Mouse (Mus musculus): ENCODE measurements around the gene Rnf141. TPM values are rescaled to one million over a fixed set of nuclear protein-coding genes. Genes with fewer than 3 reads are reported as not detected.
A peak's percentile ranks its signal among the peaks of the same experiment; 100 is the strongest.

Gene Rnf141
- total RNA-seq, 2 experiments from 2014 or later, result 33.8 to 47.4 TPM

- peak; percentile 60; the same call in 1 of the 2 replicates for ATAC-seq (replicated peaks; ENCODE audit: poor library complexity, severe bottlenecking)
These were observed 9.7 kb downstream of the Rnf141 start for GRCm38 (mm10) chr7:110834522-110834921.

- ATAC-seq (replicated peaks; ENCODE audit: poor library complexity, severe bottlenecking), result no peak
These were observed 10.2 kb downstream of the Rnf141 start for GRCm38 (mm10) chr7:110834018-110834417.

GRCm38 (mm10) chr7:110833024-110833423 lies 11.2 kb downstream of the Rnf141 start:
- peak; percentile 93 for ATAC-seq (replicated peaks; ENCODE audit: poor library complexity, severe bottlenecking)

- ATAC-seq (replicated peaks; ENCODE audit: poor library complexity, severe bottlenecking), result peak; percentile 86
These were observed 20.0 kb downstream of the Rnf141 start for GRCm38 (mm10) chr7:110823995-110824953.

- ATAC-seq (replicated peaks; ENCODE audit: poor library complexity, severe bottlenecking), result peak; percentile 80
These were observed 20.7 kb downstream of the Rnf141 start for GRCm38 (mm10) chr7:110823593-110823992.

- ATAC-seq (replicated peaks; ENCODE audit: poor library complexity, severe bottlenecking), result no peak
These were observed 21.2 kb downstream of the Rnf141 start for GRCm38 (mm10) chr7:110823076-110823475.

- ATAC-seq (replicated peaks; ENCODE audit: poor library complexity, severe bottlenecking), result no peak
These were observed 22.2 kb downstream of the Rnf141 start for GRCm38 (mm10) chr7:110822055-110822454.

- ATAC-seq (replicated peaks; ENCODE audit: poor library complexity, severe bottlenecking), result no peak
These were observed 22.6 kb downstream of the Rnf141 start for GRCm38 (mm10) chr7:110821653-110822052.

GRCm38 (mm10) chr7:110821068-110821467 lies 23.2 kb downstream of the Rnf141 start:
- no peak for ATAC-seq (replicated peaks; ENCODE audit: poor library complexity, severe bottlenecking)

- ATAC-seq (replicated peaks; ENCODE audit: poor library complexity, severe bottlenecking), result no peak
These were observed 25.4 kb downstream of the Rnf141 start for GRCm38 (mm10) chr7:110818787-110819350.

- no peak for ATAC-seq (replicated peaks; ENCODE audit: poor library complexity, severe bottlenecking)
These were observed 26.1 kb downstream of the Rnf141 start for GRCm38 (mm10) chr7:110818206-110818605.

GRCm38 (mm10) chr7:110816037-110816436 lies 28.2 kb downstream of the Rnf141 start:
- ATAC-seq (replicated peaks; ENCODE audit: poor library complexity, severe bottlenecking), result peak; percentile 94

- no peak for ATAC-seq (replicated peaks; ENCODE audit: poor library complexity, severe bottlenecking)
These were observed 30.3 kb downstream of the Rnf141 start for GRCm38 (mm10) chr7:110813983-110814382.

GRCm38 (mm10) chr7:110811529-110811928 lies 32.7 kb downstream of the Rnf141 start:
- no peak for ATAC-seq (replicated peaks; ENCODE audit: poor library complexity, severe bottlenecking)

GRCm38 (mm10) chr7:110810995-110811394 lies 33.3 kb downstream of the Rnf141 start:
- ATAC-seq (replicated peaks; ENCODE audit: poor library complexity, severe bottlenecking), result no peak

GRCm38 (mm10) chr7:110809585-110810557 lies 34.4 kb downstream of the Rnf141 start:
- no peak for ATAC-seq (replicated peaks; ENCODE audit: poor library complexity, severe bottlenecking)

GRCm38 (mm10) chr7:110808962-110809361 lies 35.3 kb downstream of the Rnf141 start:
- no peak for ATAC-seq (replicated peaks; ENCODE audit: poor library complexity, severe bottlenecking)

- ATAC-seq (replicated peaks; ENCODE audit: poor library complexity, severe bottlenecking), result no peak
These were observed 36.7 kb downstream of the Rnf141 start for GRCm38 (mm10) chr7:110807460-110808030.

GRCm38 (mm10) chr7:110804266-110804665 lies 40.0 kb downstream of the Rnf141 start:
- no peak for ATAC-seq (replicated peaks; ENCODE audit: poor library complexity, severe bottlenecking)

GRCm38 (mm10) chr7:110803131-110803530 lies 41.1 kb downstream of the Rnf141 start:
- no peak for ATAC-seq (replicated peaks; ENCODE audit: poor library complexity, severe bottlenecking)

All from granulocyte monocyte progenitor cell, adult 5-6 weeks (primary cell).